Mouse (Mus musculus) ES-Bruce4 (cell line): Measurements from ENCODE around the gene Hsd3b1. TPM values are rescaled to one million over a fixed set of nuclear protein-coding genes. Genes with fewer than 3 reads are reported as not detected.
A peak's percentile ranks its signal among the peaks of the same experiment; 100 is the strongest.

ENCODE experiments used
- H3K27ac ChIP-seq: 2 replicates; pipeline ENCODE4 v1.5.1; 2012; ENCODE audit warnings: low read length, inconsistent platforms; ENCODE audit not compliant: insufficient read depth
- H3K27me3 ChIP-seq: 2 replicates; pipeline ENCODE4 v1.6.1; 2012; ENCODE audit warnings: mild to moderate bottlenecking, low read length, inconsistent platforms; ENCODE audit not compliant: control insufficient read depth, poor library complexity, insufficient read depth, severe bottlenecking
- H3K36me3 ChIP-seq: 2 replicates; pipeline ENCODE4 v1.6.1; 2012; ENCODE audit warnings: inconsistent platforms, mild to moderate bottlenecking, low read length, moderate library complexity; ENCODE audit not compliant: control insufficient read depth, poor library complexity, insufficient read depth, severe bottlenecking
- H3K4me1 ChIP-seq: one replicate; pipeline ENCODE4 v1.8.1; 2011; ENCODE audit warnings: low read length; ENCODE audit not compliant: control insufficient read depth, insufficient read depth
- H3K4me3 ChIP-seq: 2 replicates; pipeline ENCODE4 v1.5.1; 2011; ENCODE audit warnings: low read depth, mild to moderate bottlenecking, low read length
- H3K9ac ChIP-seq: 2 replicates; pipeline ENCODE4 v1.6.1; 2012; ENCODE audit warnings: low read depth, mild to moderate bottlenecking, inconsistent platforms; ENCODE audit not compliant: poor library complexity, severe bottlenecking
- H3K9me3 ChIP-seq: replicated peaks from 2 replicates; pipeline ENCODE4 v1.6.1; 2012; ENCODE audit warnings: mild to moderate bottlenecking, low read length, inconsistent platforms; ENCODE audit not compliant: control insufficient read depth, poor library complexity, insufficient read depth, severe bottlenecking
- CTCF ChIP-seq: IDR thresholded peaks from one replicate; pipeline ENCODE4 v1.8.1; 2011; ENCODE audit warnings: low read depth, low read length
- EP300 ChIP-seq: IDR thresholded peaks from 2 replicates; pipeline ENCODE4 v1.6.1; 2011; ENCODE audit warnings: low read depth, low read length; ENCODE audit not compliant: insufficient read depth
- POLR2A ChIP-seq: IDR thresholded peaks from one replicate; pipeline ENCODE4 v1.8.1; 2011; ENCODE audit warnings: low read length; ENCODE audit not compliant: insufficient read depth
- polyA plus RNA-seq: library from polyadenylated mRNA; stranded (reverse); fragments of >200 nt; gene quantifications from 2 replicates; pipeline ENCODE4 v1.2.4, GENCODE M21; 2011; ENCODE audit warnings: low read depth; ENCODE audit not compliant: missing spikeins, insufficient read depth, insufficient read length

The Hsd3b1 gene
- polyA plus RNA-seq: not detected in 2 replicates

GRCm38 (mm10) chr3:98859576-98859975, at the start of gene Hsd3b1:
Hsd3b1 (minus strand) TSS chr3:98859794.
- Histone ChIP-seq H3K36me3 (no peaks in the 10 kb centered on the region), H3K27me3 (no peaks in the 10 kb centered on the region), H3K9ac (no peak within 1 kb of the TSS), H3K9me3 (no peaks in the 10 kb centered on the region), H3K27ac (no peak within 1 kb of the TSS), H3K4me1 (no peaks in the 10 kb centered on the region), H3K4me3 (no peak within 1 kb of the TSS)
- TF ChIP-seq CTCF: no peak
- no peak for TF ChIP-seq POLR2A
- no peak for TF ChIP-seq EP300

- no peaks in the 10 kb centered on the region for H3K4me1 ChIP-seq
Measured at GRCm38 (mm10) chr3:98897606-98898005, 38.0 kb upstream of the Hsd3b1 start.

GRCm38 (mm10) chr3:98895071-98895601, 35.5 kb upstream of the Hsd3b1 start:
- no peak for TF ChIP-seq EP300
- peak; percentile 3 for TF ChIP-seq CTCF
- H3K36me3 ChIP-seq: no peaks in the 10 kb centered on the region
- H3K27me3 ChIP-seq: no peaks in the 10 kb centered on the region; the same call in 1 of the 2 replicates
- H3K4me3 ChIP-seq: no peak overlapping the region
- no peaks in the 10 kb centered on the region for H3K9me3 ChIP-seq
- H3K9ac ChIP-seq: no peak overlapping the region
- no peak overlapping the region for H3K27ac ChIP-seq
- no peaks in the 10 kb centered on the region for H3K4me1 ChIP-seq

More at GRCm38 (mm10) chr3:98897606-98898005, 38.0 kb upstream of the Hsd3b1 start:
- no peak overlapping the region for H3K27ac ChIP-seq
- H3K9ac ChIP-seq: no peak overlapping the region
- no peaks in the 10 kb centered on the region for H3K36me3 ChIP-seq
- H3K9me3 ChIP-seq: no peaks in the 10 kb centered on the region
- no peaks in the 10 kb centered on the region; the same call in 1 of the 2 replicates for H3K27me3 ChIP-seq
- TF ChIP-seq CTCF (no peak), EP300 (no peak), POLR2A (no peak)
- no peak overlapping the region for H3K4me3 ChIP-seq

- Histone ChIP-seq H3K4me1 (no peaks in the 10 kb centered on the region), H3K36me3 (no peaks in the 10 kb centered on the region), H3K4me3 (no peak within 1 kb of the TSS), H3K9ac (no peak within 1 kb of the TSS), H3K9me3 (no peaks in the 10 kb centered on the region), H3K27ac (no peak within 1 kb of the TSS), H3K27me3 (no peaks in the 10 kb centered on the region; the same call in 1 of the 2 replicates)
- TF ChIP-seq CTCF: no peak
- TF ChIP-seq EP300: no peak
- no peak for TF ChIP-seq POLR2A
Measured at GRCm38 (mm10) chr3:98893057-98893772, 33.6 kb upstream of the Hsd3b1 start, which contains the start of gene Hao2. Hao2 (minus strand) TSS chr3:98893239.

- Histone ChIP-seq H3K9me3 (no peaks in the 10 kb centered on the region), H3K27ac (no peak overlapping the region), H3K27me3 (no peaks in the 10 kb centered on the region; the same call in 1 of the 2 replicates), H3K9ac (no peak overlapping the region), H3K4me3 (no peak overlapping the region), H3K4me1 (no peaks in the 10 kb centered on the region), H3K36me3 (no peaks in the 10 kb centered on the region)
- TF ChIP-seq EP300 (no peak), CTCF (no peak), POLR2A (no peak)
Measured at GRCm38 (mm10) chr3:98890430-98890829, 30.8 kb upstream of the Hsd3b1 start.

GRCm38 (mm10) chr3:98888206-98888605, 28.6 kb upstream of the Hsd3b1 start:
- H3K9ac ChIP-seq: no peak overlapping the region
- no peak overlapping the region for H3K4me3 ChIP-seq
- TF ChIP-seq CTCF (no peak), POLR2A (no peak), EP300 (no peak)
- H3K4me1 ChIP-seq: no peaks in the 10 kb centered on the region
- H3K36me3 ChIP-seq: no peaks in the 10 kb centered on the region
- H3K27ac ChIP-seq: no peak overlapping the region
- no peaks in the 10 kb centered on the region for H3K9me3 ChIP-seq
- no peaks in the 10 kb centered on the region; the same call in 1 of the 2 replicates for H3K27me3 ChIP-seq
